Mouse (Mus musculus): ENCODE measurements around the gene Cdc37. TPM values are rescaled to one million over a fixed set of nuclear protein-coding genes. Genes with fewer than 3 reads are reported as not detected.

Gene Cdc37
- total RNA-seq, 1 experiment from 2014 or later, result 190 TPM

- DNase-seq, result no peak
Observed at GRCm38 (mm10) chr9:21095958-21096357, 53.8 kb downstream of the Cdc37 start.

GRCm38 (mm10) chr9:21093423-21093822 lies 56.4 kb downstream of the Cdc37 start:
- no peak for DNase-seq

GRCm38 (mm10) chr9:21091707-21092320 lies 58.0 kb downstream of the Cdc37 start, which contains the start of the genes Gm38431 and Raver1:
Gene Gm38431 (minus strand): TSS chr9:21091997.
Gene Raver1 (minus strand): TSS chr9:21092008.
- peak; percentile 96 for DNase-seq

GRCm38 (mm10) chr9:21090972-21091706 lies 58.6 kb downstream of the Cdc37 start:
- no peak for DNase-seq

GRCm38 (mm10) chr9:21090537-21090936 lies 59.2 kb downstream of the Cdc37 start:
- DNase-seq, result no peak

- DNase-seq, result no peak
Observed at GRCm38 (mm10) chr9:21083324-21083723, 66.5 kb downstream of the Cdc37 start.

Other genes with a start within 250 kb of the Cdc37 start
- 61.3 and 68.1 TPM in 2 replicates for gene Dnmt1, start 190.1 kb downstream of the Cdc37 start, total RNA-seq (2021)
- gene S1pr2, start 173.2 kb downstream of the Cdc37 start, total RNA-seq (2021), result 16.2 and 16.9 TPM in 2 replicates
- 113 and 122 TPM in 2 replicates for gene Mrpl4, start 147.2 kb downstream of the Cdc37 start, total RNA-seq (2021)
- gene Icam1, start 134.0 kb downstream of the Cdc37 start, total RNA-seq (2021), result 6.5 and 8.9 TPM in 2 replicates
- gene Icam4, start 120.6 kb downstream of the Cdc37 start, total RNA-seq (2021), result 1.6 and 1.9 TPM in 2 replicates
- 0.43 and 0.49 TPM in 2 replicates for gene Icam5, start 117.9 kb downstream of the Cdc37 start, total RNA-seq (2021)
- not detected in 2 replicates for gene Zglp1, start 82.9 kb downstream of the Cdc37 start, total RNA-seq (2021)
- 0.52 TPM in 1 of 2 replicates, not detected in the other for gene Gm49373, start 76.9 kb downstream of the Cdc37 start, total RNA-seq (2021)
- 32.4 and 36.5 TPM in 2 replicates for gene Fdx1l, start 76.4 kb downstream of the Cdc37 start, total RNA-seq (2021)
- gene Gm38431, start 58.0 kb downstream of the Cdc37 start, total RNA-seq (2021), result 2.5 and 9.4 TPM in 2 replicates
- 52.1 and 60.0 TPM in 2 replicates for gene Raver1, start 58.0 kb downstream of the Cdc37 start, total RNA-seq (2021)
- 17.7 and 22.4 TPM in 2 replicates for gene Tyk2, start 18.7 kb downstream of the Cdc37 start, total RNA-seq (2021)
- gene Pde4a, start 15.7 kb upstream of the Cdc37 start, total RNA-seq (2021), result 12.9 and 13.1 TPM in 2 replicates
- gene Keap1, start 89.4 kb upstream of the Cdc37 start, total RNA-seq (2021), result 50.8 and 51.5 TPM in 2 replicates
- gene S1pr5, start 98.5 kb upstream of the Cdc37 start, total RNA-seq (2021), result 0.88 and 1.3 TPM in 2 replicates
- 37.5 and 42.2 TPM in 2 replicates for gene Atg4d, start 115.3 kb upstream of the Cdc37 start, total RNA-seq (2021)
- gene Kri1, start 138.0 kb upstream of the Cdc37 start, total RNA-seq (2021), result 34.7 and 48.1 TPM in 2 replicates
- 13.5 and 19.9 TPM in 2 replicates for gene Cdkn2d, start 141.4 kb upstream of the Cdc37 start, total RNA-seq (2021)
- gene Ap1m2, start 162.4 kb upstream of the Cdc37 start, total RNA-seq (2021), result not detected in 2 replicates
- 31.8 and 46.3 TPM in 2 replicates for gene Slc44a2, start 170.7 kb upstream of the Cdc37 start, total RNA-seq (2021)
- 68.9 and 69.5 TPM in 2 replicates for gene Ilf3, start 217.9 kb upstream of the Cdc37 start, total RNA-seq (2021)

Data from adrenal gland, postnatal 25 days (tissue).